Mouse (Mus musculus): ENCODE results near the gene Prr12.

GRCm38 (mm10) chr7:44983085-44983484 is 69.6 kb downstream of the Prr12 start:
- TF ChIP-seq CTCF (IDR thresholded peaks at IDR 0.05; ENCODE audit: low read depth) (peak; percentile 94), EP300 (IDR thresholded peaks at IDR 0.05; ENCODE audit: low read depth) (no peak)

Measured in heart, postnatal 0 days (tissue).